Comparison of ENCODE assay signal across 8 mouse cellular contexts in the genomic region with DNA sequence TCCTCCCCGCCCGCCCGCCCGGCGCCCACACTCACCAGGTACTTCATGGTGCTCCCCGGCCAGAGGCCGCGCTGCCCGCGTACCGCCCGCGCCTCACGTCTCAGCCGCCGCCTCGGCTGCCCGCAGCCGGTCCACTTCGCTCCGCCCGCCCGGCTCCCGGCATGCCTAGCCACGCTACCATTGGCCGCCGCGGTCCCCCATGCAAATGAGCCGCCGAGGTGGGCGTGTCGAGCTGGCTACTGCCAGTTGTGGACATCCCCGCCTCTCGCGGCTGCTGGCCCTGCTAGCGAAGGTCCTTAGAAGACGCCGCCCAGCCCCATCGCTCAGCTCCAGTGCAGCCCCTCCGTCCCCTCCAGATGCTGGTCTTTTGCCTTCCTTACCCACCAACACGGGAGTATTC. TPM values are rescaled to one million over a fixed set of nuclear protein-coding genes. Genes with fewer than 3 reads are reported as not detected.
DNase-seq lines count a peak whose midpoint lies in the region; ATAC-seq lines count a peak whose summit lies in the region.

No protein-coding gene starts in this region.

- peak overlapping the region; percentile 72 for H3K4me2 ChIP-seq in hindbrain, embryonic 14.5 days (replicated peaks)

- peaks cover 80% of the 10 kb centered on the region for H3K4me1 ChIP-seq in hindbrain, embryonic 14.5 days (replicated peaks; ENCODE audit: control insufficient read depth, insufficient read depth, low read length)

- H3K27ac ChIP-seq in hindbrain, embryonic 14.5 days = peak overlapping the region; percentile 81

- peak overlapping the region; percentile 83 for H3K9ac ChIP-seq in hindbrain, embryonic 14.5 days

- peak; percentile 93 for ATAC-seq in hindbrain, embryonic 14.5 days (ENCODE audit: low FRiP score)

- H3K27me3 ChIP-seq in hindbrain, embryonic 14.5 days (ENCODE audit: control insufficient read depth, insufficient read depth, low read length) = no peaks in the 10 kb centered on the region

- H3K4me3 ChIP-seq in hindbrain, embryonic 14.5 days (replicated peaks; ENCODE audit: low read length) = peak overlapping the region; percentile 71

- under 1% methylated on average over 40 of the region's 41 CpGs for WGBS in hindbrain, embryonic 14.5 days

- DNase-seq in T-cell, adult 2 months (ENCODE audit: low spot score) = peak; percentile 78
- peak; percentile 92 to 95 for DNase-seq in cerebellum, postnatal 36 days
- DNase-seq in frontal cortex, postnatal 25 days (ENCODE audit: low spot score in 2 of 2) = peak; percentile 89 to 91
- DNase-seq in hindbrain, embryonic 14.5 days (ENCODE audit: low spot score) = peak; percentile 92
- DNase-seq in layer of hippocampus, postnatal 25 days (ENCODE audit: extremely low spot score in 1 of 2, low spot score in 1 of 2) = peak; percentile 88 to 92
- DNase-seq in lung, postnatal 14 days = peak; percentile 98
- DNase-seq in retina, adult 2 months (ENCODE audit: low read depth, low spot score) = peak; percentile 82
- DNase-seq in thymus, postnatal 25 days = peak; percentile 75

- no peaks in the 10 kb centered on the region for H3K9me3 ChIP-seq in hindbrain, embryonic 14.5 days (ENCODE audit: control insufficient read depth, low read length)

- H3K36me3 ChIP-seq in hindbrain, embryonic 14.5 days (replicated peaks; ENCODE audit: control insufficient read depth, insufficient read depth) = no peaks in the 10 kb centered on the region

RNA-seq across cellular contexts. Expression of gene Bcar1, which starts 11.6 kb away (rescaled TPM):
- 49.1 and 52.1 TPM in 2 replicates for polyA plus RNA-seq in hindbrain, embryonic 14.5 days (2014; fragmentation: Nextera tagmentation; extraction: Ambion mirVana)
- 10 to 100 TPM; 66.2 to 66.8 TPM for total RNA-seq in layer of hippocampus, postnatal 25 days (2021)

RNA-seq across cellular contexts. Expression of gene Ctrb1, which starts 41.2 kb away (rescaled TPM):
- not detected in 2 replicates for polyA plus RNA-seq in hindbrain, embryonic 14.5 days (2014; fragmentation: Nextera tagmentation; extraction: Ambion mirVana)
- total RNA-seq in layer of hippocampus, postnatal 25 days (2021) = not detected

Comparison
In these comparisons a context has a peak if more than half of its experiments do, and no peak if none do; other contexts are left out.
1. Peak in every context shown above with its lines: DNase-seq, ATAC-seq, H3K4me3 ChIP-seq and H3K27ac ChIP-seq.